Mouse (Mus musculus): ENCODE results near the gene Cpne6.

Cpne6 gene

GRCm38 (mm10) chr14:55497449-55497821, 12.8 kb upstream of the Cpne6 start:
- peak; percentile 63 for DNase-seq (ENCODE audit: low read depth, low spot score)

GRCm38 (mm10) chr14:55505612-55506011, 4.6 kb upstream of the Cpne6 start:
- DNase-seq (ENCODE audit: low read depth, low spot score), result no peak

GRCm38 (mm10) chr14:55507801-55508200, 2.4 kb upstream of the Cpne6 start:
- no peak for DNase-seq (ENCODE audit: low read depth, low spot score)

GRCm38 (mm10) chr14:55509540-55509939, 705 bp upstream of the Cpne6 start:
- no peak for DNase-seq (ENCODE audit: low read depth, low spot score)

- DNase-seq (ENCODE audit: low read depth, low spot score), result no peak
Measured at GRCm38 (mm10) chr14:55511037-55511436, 792 bp downstream of the Cpne6 start.

GRCm38 (mm10) chr14:55513927-55514326, 3.7 kb downstream of the Cpne6 start:
- DNase-seq (ENCODE audit: low read depth, low spot score), result no peak

- DNase-seq (ENCODE audit: low read depth, low spot score), result no peak
Measured at GRCm38 (mm10) chr14:55515846-55516245, 5.6 kb downstream of the Cpne6 start.

- DNase-seq (ENCODE audit: low read depth, low spot score), result no peak
Measured at GRCm38 (mm10) chr14:55518897-55519296, 8.7 kb downstream of the Cpne6 start.

- DNase-seq (ENCODE audit: low read depth, low spot score), result no peak
Measured at GRCm38 (mm10) chr14:55519604-55520003, 9.4 kb downstream of the Cpne6 start.

GRCm38 (mm10) chr14:55520451-55521361, 10.5 kb downstream of the Cpne6 start:
- DNase-seq (ENCODE audit: low read depth, low spot score), result no peak

GRCm38 (mm10) chr14:55524062-55524461, 13.8 kb downstream of the Cpne6 start:
- no peak for DNase-seq (ENCODE audit: low read depth, low spot score)

GRCm38 (mm10) chr14:55524785-55525184, 14.5 kb downstream of the Cpne6 start, which contains the start of gene Nrl:
TSS of gene Nrl (minus strand) at chr14:55524981.
- no peak for DNase-seq (ENCODE audit: low read depth, low spot score)

GRCm38 (mm10) chr14:55526674-55527073, 16.4 kb downstream of the Cpne6 start:
- DNase-seq (ENCODE audit: low read depth, low spot score), result no peak

GRCm38 (mm10) chr14:55527940-55528339, 17.7 kb downstream of the Cpne6 start:
- peak; percentile 29 for DNase-seq (ENCODE audit: low read depth, low spot score)

GRCm38 (mm10) chr14:55536116-55536745, 26.0 kb downstream of the Cpne6 start:
- DNase-seq (ENCODE audit: low read depth, low spot score), result no peak

- DNase-seq (ENCODE audit: low read depth, low spot score), result peak; percentile 87
Measured at GRCm38 (mm10) chr14:55540067-55540786, 30.0 kb downstream of the Cpne6 start, which contains the start of gene Pck2. TSS of gene Pck2 (plus strand) at chr14:55540266.

- DNase-seq (ENCODE audit: low read depth, low spot score), result peak; percentile 77
Measured at GRCm38 (mm10) chr14:55540787-55541321, 30.6 kb downstream of the Cpne6 start.

GRCm38 (mm10) chr14:55542268-55542667, 32.0 kb downstream of the Cpne6 start:
- no peak for DNase-seq (ENCODE audit: low read depth, low spot score)

GRCm38 (mm10) chr14:55544334-55544733, 34.1 kb downstream of the Cpne6 start:
- DNase-seq (ENCODE audit: low read depth, low spot score), result no peak

- no peak for DNase-seq (ENCODE audit: low read depth, low spot score)
Measured at GRCm38 (mm10) chr14:55550191-55550590, 39.9 kb downstream of the Cpne6 start.

GRCm38 (mm10) chr14:55551347-55551746, 41.1 kb downstream of the Cpne6 start:
- no peak for DNase-seq (ENCODE audit: low read depth, low spot score)

GRCm38 (mm10) chr14:55551794-55552193, 41.5 kb downstream of the Cpne6 start:
- no peak for DNase-seq (ENCODE audit: low read depth, low spot score)

Measured in skeletal muscle tissue, adult 2 months (tissue).